In genomic region chr11:106373998-106374397, GRCm38 (mm10) we compare ENCODE assay signal across 18 mouse cellular contexts. TPM values are rescaled to one million over a fixed set of nuclear protein-coding genes. Genes with fewer than 3 reads are reported as not detected.
A peak's percentile ranks its signal among the peaks of the same experiment; 100 is the strongest.
DNase-seq lines count a peak whose midpoint lies in the region; ATAC-seq and TF ChIP-seq lines count a peak whose summit lies in the region.
"Had no signal": no experiment of that assay in that cellular context is flagged by ENCODE, and none has a peak within 500 bp of the region (broad histone marks: within the 10 kb centered on the region; RNA-seq: fewer than 3 reads in every experiment).

No protein-coding gene starts in this region.

- H3K27ac ChIP-seq in heart, embryonic 13.5 days (replicated peaks) = peak overlapping the region; percentile 39; the same call in 1 of the 2 replicates
- peak overlapping the region; percentile 63 for H3K27ac ChIP-seq in lung, embryonic 14.5 days (ENCODE audit: low read depth)
- 0 out of 2 replicates have a peak overlapping the region, but pooled peaks have one; percentile 46 for H3K27ac ChIP-seq in embryonic facial prominence, embryonic 12.5 days

- H3K9ac ChIP-seq in heart, embryonic 13.5 days = no peak overlapping the region
- H3K9ac ChIP-seq in lung, embryonic 14.5 days = no peak overlapping the region
- no peak overlapping the region for H3K9ac ChIP-seq in embryonic facial prominence, embryonic 12.5 days

- H3K9me3 ChIP-seq in heart, embryonic 13.5 days = no peaks in the 10 kb centered on the region
- H3K9me3 ChIP-seq in lung, embryonic 14.5 days (ENCODE audit: low read depth, low read length) = no peaks in the 10 kb centered on the region
- no peaks in the 10 kb centered on the region for H3K9me3 ChIP-seq in embryonic facial prominence, embryonic 12.5 days

- no peak for ATAC-seq in heart, embryonic 13.5 days (ENCODE audit: extremely low read depth, insufficient number of reproducible peaks, low FRiP score, low TSS enrichment)
- peak; percentile 10; the same call in 1 of the 2 replicates for ATAC-seq in lung, embryonic 14.5 days (ENCODE audit: insufficient read depth)
- no peak for ATAC-seq in embryonic facial prominence, embryonic 12.5 days (ENCODE audit: insufficient number of reproducible peaks, insufficient read depth, low FRiP score, low TSS enrichment)
- 0 out of 2 replicates have a peak, but pooled peaks have one; percentile 28 for ATAC-seq in megakaryocyte-erythroid progenitor cell, adult 5-6 weeks (replicated peaks; ENCODE audit: low FRiP score, low TSS enrichment, poor library complexity, severe bottlenecking)

- no peaks in the 10 kb centered on the region for H3K36me3 ChIP-seq in heart, embryonic 13.5 days
- H3K36me3 ChIP-seq in lung, embryonic 14.5 days (ENCODE audit: insufficient read depth) = no peaks in the 10 kb centered on the region
- no peaks in the 10 kb centered on the region for H3K36me3 ChIP-seq in embryonic facial prominence, embryonic 12.5 days

- DNase-seq in heart, postnatal 36 days = no peak
- DNase-seq in lung, embryonic 14.5 days = no peak
- DNase-seq in lung, postnatal 4 days = no peak
- DNase-seq in frontal cortex, postnatal 14 days (ENCODE audit: low spot score in 2 of 2) = no peak
- DNase-seq: adrenal gland, postnatal 25 days; kidney, adult 9 months; right cerebral cortex, postnatal 4 days had no signal

- peaks cover 11% of the 10 kb centered on the region for H3K4me1 ChIP-seq in heart, embryonic 13.5 days
- peaks cover 15% of the 10 kb centered on the region for H3K4me1 ChIP-seq in lung, embryonic 14.5 days (ENCODE audit: insufficient read depth)
- peaks cover 12% of the 10 kb centered on the region; the same call in 1 of the 2 replicates for H3K4me1 ChIP-seq in embryonic facial prominence, embryonic 12.5 days

- no peak overlapping the region for H3K4me2 ChIP-seq in heart, embryonic 13.5 days
- no peak overlapping the region; the same call in 1 of the 2 replicates for H3K4me2 ChIP-seq in lung, embryonic 14.5 days
- no peak overlapping the region for H3K4me2 ChIP-seq in embryonic facial prominence, embryonic 12.5 days (replicated peaks)
- H3K4me2 ChIP-seq: midbrain, embryonic 11.5 days had no signal

- 32% methylated on average over 11 of the region's 11 CpGs for WGBS in heart, embryonic 13.5 days
- 15% methylated on average over 11 of the region's 11 CpGs for WGBS in lung, embryonic 14.5 days
- 39% methylated on average over 11 of the region's 11 CpGs for WGBS in embryonic facial prominence, embryonic 12.5 days

- intact Hi-C loops in heart, postnatal 36 days (cut with DNase I) = no loop called here

- TF ChIP-seq CTCF in lung, embryonic 14.5 days (IDR thresholded peaks at IDR 0.05; ENCODE audit: low read depth) = no peak

- H3K4me3 ChIP-seq in heart, embryonic 13.5 days = no peak overlapping the region
- H3K4me3 ChIP-seq in lung, embryonic 14.5 days (ENCODE audit: low read depth, low read length) = no peak overlapping the region
- H3K4me3 ChIP-seq in embryonic facial prominence, embryonic 12.5 days = no peak overlapping the region

- H3K27me3 ChIP-seq in heart, embryonic 13.5 days (replicated peaks) = no peaks in the 10 kb centered on the region
- H3K27me3 ChIP-seq in lung, embryonic 14.5 days (ENCODE audit: insufficient read depth, low read length) = no peaks in the 10 kb centered on the region
- no peaks in the 10 kb centered on the region for H3K27me3 ChIP-seq in embryonic facial prominence, embryonic 12.5 days

RNA-seq across cellular contexts. Expression of gene Prr29, which starts 8.7 kb away (rescaled TPM):
- polyA plus RNA-seq in heart, embryonic 13.5 days (2015; fragmentation: Nextera tagmentation; extraction: Ambion mirVana) = 0.15 and 0.27 TPM in 2 replicates
- under 1 TPM; 0.81 to 0.92 TPM for total RNA-seq in heart, postnatal 36 days (2021)
- 0.16 and 0.39 TPM in 2 replicates for polyA plus RNA-seq in lung, embryonic 14.5 days (2014; fragmentation: Nextera tagmentation; extraction: Ambion mirVana)
- not detected in 2 replicates for polyA plus RNA-seq in embryonic facial prominence, embryonic 12.5 days (2016; fragmentation: Nextera tagmentation; extraction: Ambion mirVana)
- total RNA-seq in megakaryocyte-erythroid progenitor cell, adult 5-6 weeks (2014; fragmentation: Nextera tagmentation) = 4.6 TPM in 1 of 2 replicates, not detected in the other
- total RNA-seq in megakaryocyte-erythroid progenitor cell, adult 5-6 weeks (2017) = not detected in 2 replicates
- total RNA-seq: adrenal gland, postnatal 25 days; common myeloid progenitor, adult 5-6 weeks; left cerebral cortex, postnatal 36 days; MEL had no signal
- polyA plus RNA-seq: C2C12; hindbrain, embryonic 11.5 days; liver, embryonic 16.5 days; midbrain, embryonic 11.5 days had no signal

RNA-seq across cellular contexts. Expression of gene Icam2, which starts 13.9 kb away (rescaled TPM):
- polyA plus RNA-seq in heart, embryonic 13.5 days (2015; fragmentation: Nextera tagmentation; extraction: Ambion mirVana) = 77.7 and 86.1 TPM in 2 replicates
- 10 to 100 TPM; 30.3 to 34.9 TPM for total RNA-seq in heart, postnatal 36 days (2021)
- polyA plus RNA-seq in lung, embryonic 14.5 days (2014; fragmentation: Nextera tagmentation; extraction: Ambion mirVana) = 68.3 and 76.7 TPM in 2 replicates
- polyA plus RNA-seq in embryonic facial prominence, embryonic 12.5 days (2016; fragmentation: Nextera tagmentation; extraction: Ambion mirVana) = 23.9 and 29.8 TPM in 2 replicates
- total RNA-seq in megakaryocyte-erythroid progenitor cell, adult 5-6 weeks (2014; fragmentation: Nextera tagmentation) = 20.5 and 46.5 TPM in 2 replicates
- 51.4 and 82.3 TPM in 2 replicates for total RNA-seq in megakaryocyte-erythroid progenitor cell, adult 5-6 weeks (2017)
- polyA plus RNA-seq: C2C12 had no signal

RNA-seq across cellular contexts. Expression of gene Scn4a, which starts 20.9 kb away (rescaled TPM):
- 0.03 and 0.08 TPM in 2 replicates for polyA plus RNA-seq in heart, embryonic 13.5 days (2015; fragmentation: Nextera tagmentation; extraction: Ambion mirVana)
- total RNA-seq in heart, postnatal 36 days (2021) = 10 to 100 TPM; 14.7 to 19.0 TPM
- 0.05 and 0.24 TPM in 2 replicates for polyA plus RNA-seq in lung, embryonic 14.5 days (2014; fragmentation: Nextera tagmentation; extraction: Ambion mirVana)
- polyA plus RNA-seq in embryonic facial prominence, embryonic 12.5 days (2016; fragmentation: Nextera tagmentation; extraction: Ambion mirVana) = 0.05 and 0.09 TPM in 2 replicates
- 0.11 TPM in 1 of 2 replicates, not detected in the other for total RNA-seq in megakaryocyte-erythroid progenitor cell, adult 5-6 weeks (2014; fragmentation: Nextera tagmentation)
- total RNA-seq in megakaryocyte-erythroid progenitor cell, adult 5-6 weeks (2017) = not detected in 2 replicates
- total RNA-seq: layer of hippocampus, postnatal 14 days; left cerebral cortex, postnatal 36 days had no signal
- polyA plus RNA-seq: midbrain, embryonic 11.5 days had no signal

RNA-seq across cellular contexts. Expression of gene Cd79b, which starts 59.4 kb away (rescaled TPM):
- 1.2 TPM in 2 replicates for polyA plus RNA-seq in heart, embryonic 13.5 days (2015; fragmentation: Nextera tagmentation; extraction: Ambion mirVana)
- total RNA-seq in heart, postnatal 36 days (2021) = 1 to 10 TPM; 1.9 to 3.0 TPM
- polyA plus RNA-seq in lung, embryonic 14.5 days (2014; fragmentation: Nextera tagmentation; extraction: Ambion mirVana) = 2.5 and 3.4 TPM in 2 replicates
- 1.5 and 1.7 TPM in 2 replicates for polyA plus RNA-seq in embryonic facial prominence, embryonic 12.5 days (2016; fragmentation: Nextera tagmentation; extraction: Ambion mirVana)
- 5.1 and 21.6 TPM in 2 replicates for total RNA-seq in megakaryocyte-erythroid progenitor cell, adult 5-6 weeks (2014; fragmentation: Nextera tagmentation)
- total RNA-seq in megakaryocyte-erythroid progenitor cell, adult 5-6 weeks (2017) = 1.4 and 3.5 TPM in 2 replicates
- polyA plus RNA-seq: C2C12 had no signal

Comparison
In these comparisons a context has a peak if more than half of its experiments do, and no peak if none do; other contexts are left out.
1. ATAC-seq: peak in lung, embryonic 14.5 days (single experiment) and megakaryocyte-erythroid progenitor cell, adult 5-6 weeks (single experiment); none in heart, embryonic 13.5 days (single experiment) and embryonic facial prominence, embryonic 12.5 days (single experiment).
2. Peak in every context shown above with its lines, with median percentiles within 50 percentile points of each other: H3K27ac ChIP-seq.